Mouse (Mus musculus) adrenal gland, postnatal 0 days (tissue): ENCODE data around the gene Gla. TPM values are rescaled to one million over a fixed set of nuclear protein-coding genes. Genes with fewer than 3 reads are reported as not detected.

Source experiments
- polyA plus RNA-seq: library from polyadenylated mRNA; unstranded; fragments of >200 nt; fragmentation: Nextera tagmentation; extraction: Ambion mirVana; gene quantifications from 2 replicates; pipeline ENCODE4 v1.2.1, GENCODE M21; 2015

The Gla gene
- 5.0 and 8.1 TPM in 2 replicates for polyA plus RNA-seq

GRCm38 (mm10) chrX:134600659-134601379 lies at the start of gene Gla, which contains the start of gene Hnrnph2:
TSS of gene Gla (minus strand) at chrX:134601125.
TSS of gene Hnrnph2 (plus strand) at chrX:134601179.

GRCm38 (mm10) chrX:134585103-134586002 lies 15.6 kb downstream of the Gla start, which contains the start of gene Rpl36a:
TSS of gene Rpl36a (plus strand) at chrX:134585654.

GRCm38 (mm10) chrX:134582888-134583669 lies 17.8 kb downstream of the Gla start, which contains the start of gene Btk:
TSS of gene Btk (minus strand) at chrX:134583570.

GRCm38 (mm10) chrX:134541145-134541954 lies 59.6 kb downstream of the Gla start, which contains the start of gene Timm8a1:
TSS of gene Timm8a1 (minus strand) at chrX:134541865.

Other genes with a start within 250 kb of the Gla start
- gene Drp2, start 196.6 kb downstream of the Gla start, polyA plus RNA-seq, result 0.21 and 0.58 TPM in 2 replicates
- gene Taf7l, start 124.6 kb downstream of the Gla start, polyA plus RNA-seq, result 0.13 TPM in 1 of 2 replicates, not detected in the other
- 116 and 140 TPM in 2 replicates for gene Timm8a1, start 59.3 kb downstream of the Gla start, polyA plus RNA-seq
- 1.8 and 3.5 TPM in 2 replicates for gene Btk, start 17.6 kb downstream of the Gla start, polyA plus RNA-seq
- 544 and 949 TPM in 2 replicates for gene Rpl36a, start 15.5 kb downstream of the Gla start, polyA plus RNA-seq
- 55.6 and 69.5 TPM in 2 replicates for gene Hnrnph2, start 54 bp upstream of the Gla start, polyA plus RNA-seq
- 2.3 and 2.6 TPM in 2 replicates for gene Armcx4, start 85.4 kb upstream of the Gla start, polyA plus RNA-seq
- 30.1 and 31.9 TPM in 2 replicates for gene Armcx1, start 116.8 kb upstream of the Gla start, polyA plus RNA-seq
- gene Armcx6, start 150.3 kb upstream of the Gla start, polyA plus RNA-seq, result 21.0 and 22.7 TPM in 2 replicates
- 50.8 and 53.6 TPM in 2 replicates for gene Armcx3, start 155.5 kb upstream of the Gla start, polyA plus RNA-seq
- gene Armcx2, start 208.1 kb upstream of the Gla start, polyA plus RNA-seq, result 36.8 and 38.4 TPM in 2 replicates